Mouse (Mus musculus): Measurements from ENCODE around the gene Srrm3.

DNA sequence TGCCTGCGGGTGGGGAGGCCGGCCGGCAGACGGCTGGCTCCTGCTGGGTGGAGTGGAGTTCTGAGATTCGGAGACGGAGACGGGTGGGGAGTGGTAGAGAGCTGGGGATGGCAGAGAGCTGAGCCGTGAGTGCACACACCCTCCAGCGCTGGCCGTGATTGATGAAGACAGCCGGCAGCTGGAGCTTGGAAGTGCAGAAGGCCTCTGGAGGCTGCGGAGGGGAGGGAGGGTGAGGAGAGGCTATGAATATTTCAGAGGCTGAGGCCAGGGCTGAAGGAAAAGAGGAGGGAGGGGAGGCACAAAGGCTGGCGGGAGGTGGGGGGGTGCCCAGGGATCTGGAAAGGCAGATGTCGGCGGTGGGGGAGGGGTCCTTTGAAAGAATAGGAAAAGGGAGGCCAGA lies 44.3 kb downstream of the Srrm3 start:
- TF ChIP-seq CTCF (IDR thresholded peaks at IDR 0.05; ENCODE audit: insufficient read depth, low read depth, low read length) (0 out of 2 replicates have a peak, but pooled peaks have one; percentile 7), POLR2A (IDR thresholded peaks at IDR 0.05; ENCODE audit: insufficient read depth, low read depth, low read length) (no peak)
